Mouse (Mus musculus): Measurements from ENCODE around the gene Polr1c. TPM values are rescaled to one million over a fixed set of nuclear protein-coding genes. Genes with fewer than 3 reads are reported as not detected.
A peak's percentile ranks its signal among the peaks of the same experiment; 100 is the strongest.

Gene Polr1c
- total RNA-seq (2021), result 10 to 100 TPM; 34.5 to 35.1 TPM

- DNase-seq, result peak; percentile 92 to 95
These were observed at the start of gene Polr1c, which contains the start of gene Yipf3 for GRCm38 (mm10) chr17:46247512-46248188. Polr1c (minus strand) TSS chr17:46248054. Yipf3 (plus strand) TSS chr17:46248080.

- no peak for DNase-seq
These were observed 49.1 kb upstream of the Polr1c start for GRCm38 (mm10) chr17:46297028-46297363.

GRCm38 (mm10) chr17:46296601-46297000 is 48.7 kb upstream of the Polr1c start:
- no peak for DNase-seq

- no peak for DNase-seq
These were observed 39.8 kb upstream of the Polr1c start for GRCm38 (mm10) chr17:46287678-46288095.

GRCm38 (mm10) chr17:46285407-46285806 is 37.6 kb upstream of the Polr1c start:
- no peak for DNase-seq

- DNase-seq, result no peak
These were observed 36.8 kb upstream of the Polr1c start for GRCm38 (mm10) chr17:46284653-46285052.

GRCm38 (mm10) chr17:46283911-46284310 is 36.1 kb upstream of the Polr1c start:
- no peak for DNase-seq

GRCm38 (mm10) chr17:46283140-46283539 is 35.3 kb upstream of the Polr1c start:
- DNase-seq, result no peak

GRCm38 (mm10) chr17:46282483-46283123 is 34.7 kb upstream of the Polr1c start, which contains the start of gene Tjap1:
Tjap1 (minus strand) TSS chr17:46283026.
- peak; percentile 81 to 83 for DNase-seq

GRCm38 (mm10) chr17:46278011-46278765 is 30.3 kb upstream of the Polr1c start:
- no peak for DNase-seq

GRCm38 (mm10) chr17:46277586-46277985 is 29.7 kb upstream of the Polr1c start:
- no peak for DNase-seq

GRCm38 (mm10) chr17:46275506-46275905 is 27.7 kb upstream of the Polr1c start:
- DNase-seq, result no peak

GRCm38 (mm10) chr17:46275034-46275433 is 27.2 kb upstream of the Polr1c start:
- no peak for DNase-seq

- DNase-seq, result no peak
These were observed 26.6 kb upstream of the Polr1c start for GRCm38 (mm10) chr17:46274465-46274864.

- no peak for DNase-seq
These were observed 26.0 kb upstream of the Polr1c start for GRCm38 (mm10) chr17:46273803-46274236.

GRCm38 (mm10) chr17:46272675-46273074 is 24.8 kb upstream of the Polr1c start:
- DNase-seq, result no peak

GRCm38 (mm10) chr17:46272058-46272457 is 24.2 kb upstream of the Polr1c start:
- DNase-seq, result no peak

- no peak for DNase-seq
These were observed 22.1 kb upstream of the Polr1c start for GRCm38 (mm10) chr17:46269771-46270534.

GRCm38 (mm10) chr17:46268026-46268720 is 20.3 kb upstream of the Polr1c start:
- DNase-seq, result no peak

- no peak for DNase-seq
These were observed 19.7 kb upstream of the Polr1c start for GRCm38 (mm10) chr17:46267511-46267910.

GRCm38 (mm10) chr17:46266986-46267385 is 19.1 kb upstream of the Polr1c start:
- DNase-seq, result no peak

All from layer of hippocampus, postnatal 36 days (tissue).